In the genomic region with DNA sequence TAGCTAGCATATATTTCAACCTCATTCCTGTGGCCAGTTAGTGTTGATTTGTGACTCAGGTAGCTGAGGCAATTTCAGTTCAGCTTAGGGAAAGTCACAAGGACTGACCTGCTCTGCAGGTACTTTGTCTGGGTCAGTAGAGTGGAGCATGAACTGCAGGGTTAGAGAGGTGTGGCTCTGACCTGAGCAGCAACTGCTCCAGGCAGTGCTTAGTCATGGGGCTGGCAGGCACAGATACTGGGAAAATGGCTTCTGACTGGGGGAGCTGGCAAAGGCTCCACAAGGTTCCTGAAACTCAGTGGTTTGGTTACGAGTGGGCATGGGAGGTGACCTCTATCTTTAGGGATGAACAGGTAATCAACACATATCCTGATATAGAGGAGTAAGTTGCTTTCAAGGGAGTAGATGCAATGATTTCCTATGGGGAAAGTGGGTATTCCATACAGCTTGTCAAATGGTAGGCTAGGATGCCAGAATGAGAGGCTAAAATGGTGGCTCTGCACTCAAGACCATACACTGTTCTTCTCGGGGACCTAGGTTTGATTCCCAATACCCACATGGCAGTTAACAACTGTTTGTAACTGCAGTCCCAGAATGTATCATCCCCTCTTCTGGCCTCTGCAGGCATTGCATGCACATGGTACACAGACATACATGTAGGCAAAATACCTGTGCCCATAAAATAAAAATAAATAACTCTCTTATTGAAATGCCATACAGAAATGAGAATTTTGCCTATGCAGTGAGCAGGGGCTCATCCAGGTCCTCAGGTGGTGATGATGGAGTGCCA, we compare ENCODE assay signal across 12 mouse cellular contexts.
A peak's percentile ranks its signal among the peaks of the same experiment; 100 is the strongest.
DNase-seq lines count a peak whose midpoint lies in the region; ATAC-seq and TF ChIP-seq lines count a peak whose summit lies in the region.
"Had no signal": no experiment of that assay in that cellular context is flagged by ENCODE, and none has a peak within 500 bp of the region (broad histone marks: within the 10 kb centered on the region; RNA-seq: fewer than 3 reads in every experiment).

No protein-coding gene starts in this region.

- no peak for TF ChIP-seq POLR2A in lung, adult 2 months (IDR thresholded peaks at IDR 0.05; ENCODE audit: borderline replicate concordance, extremely low read depth, low read depth, low read length)

- no peaks in the 10 kb centered on the region for H3K4me1 ChIP-seq in kidney, embryonic 15.5 days
- no peaks in the 10 kb centered on the region for H3K4me1 ChIP-seq in intestine, embryonic 16.5 days (ENCODE audit: control insufficient read depth, insufficient read depth, low read length)
- H3K4me1 ChIP-seq in lung, adult 2 months (ENCODE audit: control insufficient read depth, insufficient read depth, low read length): no peaks in the 10 kb centered on the region
- H3K4me1 ChIP-seq: limb, embryonic 13.5 days had no signal

- no peak overlapping the region for H3K4me2 ChIP-seq in kidney, embryonic 15.5 days
- no peak overlapping the region for H3K4me2 ChIP-seq in intestine, embryonic 16.5 days (ENCODE audit: low read depth, low read length)
- H3K4me2 ChIP-seq: limb, embryonic 13.5 days; midbrain, embryonic 13.5 days had no signal

- no peaks in the 10 kb centered on the region for H3K9me3 ChIP-seq in kidney, embryonic 15.5 days (replicated peaks)
- H3K9me3 ChIP-seq in intestine, embryonic 16.5 days (ENCODE audit: control insufficient read depth, low read length): no peaks in the 10 kb centered on the region
- H3K9me3 ChIP-seq: limb, embryonic 13.5 days; midbrain, embryonic 13.5 days had no signal

- no peaks in the 10 kb centered on the region for H3K27me3 ChIP-seq in kidney, embryonic 15.5 days
- H3K27me3 ChIP-seq in intestine, embryonic 16.5 days (replicated peaks; ENCODE audit: control insufficient read depth, insufficient read depth, low read length): no peaks in the 10 kb centered on the region
- H3K27me3 ChIP-seq: limb, embryonic 13.5 days; midbrain, embryonic 13.5 days had no signal

- no peak for TF ChIP-seq CTCF in lung, adult 2 months (IDR thresholded peaks at IDR 0.05; ENCODE audit: insufficient read depth, low read length)

- H3K36me3 ChIP-seq in kidney, embryonic 15.5 days: no peaks in the 10 kb centered on the region
- H3K36me3 ChIP-seq in intestine, embryonic 16.5 days (ENCODE audit: control insufficient read depth, insufficient read depth, low read length): no peaks in the 10 kb centered on the region
- H3K36me3 ChIP-seq: limb, embryonic 13.5 days; midbrain, embryonic 13.5 days had no signal

- ATAC-seq in kidney, embryonic 15.5 days (replicated peaks; ENCODE audit: low FRiP score): 0 out of 2 replicates have a peak, but pooled peaks have one; percentile 52
- ATAC-seq in intestine, embryonic 16.5 days: 0 out of 2 replicates have a peak, but pooled peaks have one; percentile 50
- ATAC-seq in megakaryocyte-erythroid progenitor cell, adult 5-6 weeks (replicated peaks; ENCODE audit: low FRiP score, low TSS enrichment, poor library complexity, severe bottlenecking): peak; percentile 81
- ATAC-seq: midbrain, embryonic 13.5 days had no signal

- no peak for DNase-seq in kidney, adult 8-10 months
- DNase-seq in NIH3T3 (ENCODE audit: low read depth): peak; percentile 20
- DNase-seq in urinary bladder, postnatal 10 days (ENCODE audit: low spot score): no peak
- no peak for DNase-seq in lung, adult 2 months
- DNase-seq: cerebellum, adult 2 months; heart, postnatal 36 days; kidney, postnatal 4 days had no signal

- no peak overlapping the region for H3K9ac ChIP-seq in kidney, embryonic 15.5 days
- no peak overlapping the region for H3K9ac ChIP-seq in intestine, embryonic 16.5 days (ENCODE audit: low read depth, low read length)
- H3K9ac ChIP-seq: limb, embryonic 13.5 days; midbrain, embryonic 13.5 days had no signal

- no peak overlapping the region for H3K27ac ChIP-seq in kidney, embryonic 15.5 days
- no peak overlapping the region for H3K27ac ChIP-seq in intestine, embryonic 16.5 days (ENCODE audit: low read length)
- H3K27ac ChIP-seq: limb, embryonic 13.5 days; midbrain, embryonic 13.5 days had no signal

- no peak overlapping the region for H3K4me3 ChIP-seq in kidney, embryonic 15.5 days (replicated peaks)
- H3K4me3 ChIP-seq in intestine, embryonic 16.5 days (ENCODE audit: low read length): no peak overlapping the region
- no peak overlapping the region for H3K4me3 ChIP-seq in lung, adult 2 months (replicated peaks; ENCODE audit: extremely low read depth, low read depth, low read length)
- H3K4me3 ChIP-seq: limb, embryonic 13.5 days; midbrain, embryonic 13.5 days had no signal

- 81% methylated on average over 2 of the region's 2 CpGs for WGBS in kidney, embryonic 15.5 days
- WGBS in intestine, embryonic 16.5 days: 84% methylated on average over 2 of the region's 2 CpGs
- WGBS in lung, adult 2 months: 84% methylated on average over 2 of the region's 2 CpGs
